Mouse (Mus musculus): Measurements from ENCODE around the gene Pik3ca.
"Not testable (repeated sequence)": the region's sequence is repeated elsewhere in the genome, so short reads cannot be mapped to it uniquely, and the experiment has no call there.

Pik3ca gene

DNA sequence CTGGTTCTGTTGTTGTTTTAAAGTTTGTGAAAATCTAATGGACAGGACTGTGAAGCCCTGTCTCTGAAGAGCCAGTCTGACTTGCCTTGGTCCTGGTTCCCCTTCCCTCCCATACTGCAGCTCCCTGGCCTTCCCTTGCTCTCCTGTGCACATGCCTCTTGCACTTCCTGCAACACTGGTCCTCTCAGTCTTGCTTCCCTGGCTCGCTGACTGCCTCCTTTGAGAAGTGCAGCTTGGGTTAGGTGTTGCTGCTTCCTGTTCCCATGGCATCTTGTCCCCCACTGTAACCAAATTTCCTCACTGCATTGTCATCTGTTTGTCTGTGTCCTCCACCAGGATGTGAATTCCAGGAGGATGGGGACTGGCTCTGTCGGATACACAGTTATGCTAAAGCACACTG is 2.5 kb downstream of the Pik3ca start:
- CTCF ChIA-PET = no interaction called here

- CTCF ChIA-PET = no interaction called here
Observed at GRCm38 (mm10) chr3:32401591-32401990, 4.1 kb downstream of the Pik3ca start.

- CTCF ChIA-PET = no interaction called here
Observed at GRCm38 (mm10) chr3:32402990-32403885, 5.8 kb downstream of the Pik3ca start.

GRCm38 (mm10) chr3:32405699-32406098 is 8.2 kb downstream of the Pik3ca start:
- CTCF ChIA-PET = interaction anchor here (0.7 kb wide), 1 partner anchor 42 kb away, joined by 5 read pairs; no protein-coding TSS in a partner anchor

- CTCF ChIA-PET = interaction anchor here (0.9 kb wide), 1 partner anchor 9 kb away, joined by 3 read pairs; no protein-coding TSS in a partner anchor
Observed at GRCm38 (mm10) chr3:32406804-32407203, 9.3 kb downstream of the Pik3ca start.

GRCm38 (mm10) chr3:32408811-32409273 is 11.4 kb downstream of the Pik3ca start:
- CTCF ChIA-PET = no interaction called here

GRCm38 (mm10) chr3:32412502-32413044 is 15.1 kb downstream of the Pik3ca start:
- CTCF ChIA-PET = no interaction called here

DNA sequence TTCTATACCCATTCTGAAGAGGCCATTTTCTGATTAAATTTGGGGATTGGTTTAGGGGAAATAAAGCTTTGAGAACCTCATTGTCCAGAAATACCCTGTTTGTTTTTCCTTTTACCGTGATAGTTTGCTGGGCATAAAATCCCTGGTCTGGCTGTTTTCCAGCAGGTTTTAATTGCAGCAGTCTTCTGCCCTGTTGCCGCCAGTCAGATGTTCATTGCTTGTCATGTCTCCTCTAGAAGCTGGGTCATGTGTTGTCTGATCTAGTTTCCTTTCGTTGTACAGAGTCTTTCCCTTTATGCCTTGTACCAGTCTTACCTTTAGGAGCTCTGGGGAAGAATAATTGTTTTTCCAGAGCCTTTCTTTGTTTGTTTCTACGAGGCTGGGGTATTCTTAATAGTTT is 16.9 kb downstream of the Pik3ca start:
- CTCF ChIA-PET = no interaction called here

GRCm38 (mm10) chr3:32415370-32416309 is 18.2 kb downstream of the Pik3ca start:
- CTCF ChIA-PET = interaction anchor here (0.6 to 0.7 kb wide), 2 partner anchors 65 to 295 kb away, joined by 3 to 4 read pairs; no protein-coding TSS in a partner anchor

DNA sequence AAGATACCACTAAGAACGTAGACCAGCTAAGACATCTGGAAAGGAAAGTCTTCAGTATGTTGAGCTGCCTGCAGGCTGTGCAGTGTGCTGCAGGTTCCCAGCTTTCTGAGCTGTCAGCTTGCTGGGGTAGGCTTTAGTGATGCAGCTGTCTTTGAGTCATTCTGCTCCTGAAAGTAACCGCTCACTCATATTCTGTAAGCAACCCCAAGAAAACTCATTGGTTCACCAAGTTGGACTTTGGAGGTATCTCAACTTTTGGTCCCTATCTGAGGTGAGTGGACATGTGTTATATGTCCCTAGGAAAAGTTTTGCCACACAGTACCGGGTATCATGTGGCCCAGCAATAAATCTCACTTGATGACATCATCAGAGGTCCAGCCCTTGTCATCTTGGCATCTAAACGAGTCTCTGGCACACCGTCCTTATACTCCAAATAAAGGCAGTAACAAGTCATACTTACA is 20.3 kb downstream of the Pik3ca start:
- CTCF ChIA-PET = no interaction called here

- CTCF ChIA-PET = no interaction called here
Observed at GRCm38 (mm10) chr3:32419866-32420265, 22.4 kb downstream of the Pik3ca start.

DNA sequence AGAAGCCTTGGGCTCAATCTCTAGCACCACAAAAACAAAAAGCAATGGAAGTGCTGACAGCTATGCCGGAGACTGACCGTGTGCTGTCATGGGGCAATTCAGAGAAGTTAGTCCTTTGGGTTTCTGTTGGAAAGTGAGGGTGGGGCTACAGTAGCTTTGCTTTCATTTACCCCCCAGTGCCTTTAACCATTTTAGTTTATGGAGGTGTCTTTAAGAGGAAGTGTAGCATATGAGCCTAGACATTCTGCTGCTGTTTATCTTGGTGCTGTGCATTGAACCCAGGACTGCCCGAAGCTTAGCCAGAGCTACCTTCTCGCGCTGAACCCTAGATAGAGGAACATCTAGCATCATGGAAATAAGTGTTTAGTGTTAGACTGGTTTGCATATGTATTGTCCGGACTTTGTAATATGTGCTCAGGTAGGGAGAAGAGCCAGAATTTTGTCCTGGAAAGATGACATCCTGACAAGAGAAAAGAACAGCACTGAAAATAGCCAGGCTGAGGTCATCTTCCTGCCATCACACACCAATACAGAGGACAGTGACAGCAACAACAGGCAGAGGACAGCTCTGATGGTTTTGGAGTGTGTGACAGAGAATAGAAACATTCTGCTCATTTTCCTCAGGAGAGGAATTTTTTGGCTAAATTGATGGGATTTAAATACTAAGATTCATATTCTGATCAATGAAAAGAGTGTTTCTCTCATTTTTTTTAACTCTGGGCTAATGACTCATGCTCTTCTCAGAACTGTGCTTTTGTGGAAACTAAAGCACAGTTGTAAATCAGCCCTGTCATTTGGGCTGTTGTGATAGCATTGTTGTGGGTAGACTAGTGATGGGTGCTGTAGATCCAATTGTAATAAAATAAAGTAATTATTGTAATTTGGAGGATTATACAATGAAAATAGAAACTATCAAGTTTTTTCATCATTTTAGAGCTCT is 23.9 kb downstream of the Pik3ca start:
- CTCF ChIA-PET = interaction anchor here (0.6 kb wide), 1 partner anchor 82 kb away, joined by 3 read pairs; no protein-coding TSS in a partner anchor

- CTCF ChIA-PET = no interaction called here
Observed at GRCm38 (mm10) chr3:32427695-32428094, 30.2 kb downstream of the Pik3ca start.

DNA sequence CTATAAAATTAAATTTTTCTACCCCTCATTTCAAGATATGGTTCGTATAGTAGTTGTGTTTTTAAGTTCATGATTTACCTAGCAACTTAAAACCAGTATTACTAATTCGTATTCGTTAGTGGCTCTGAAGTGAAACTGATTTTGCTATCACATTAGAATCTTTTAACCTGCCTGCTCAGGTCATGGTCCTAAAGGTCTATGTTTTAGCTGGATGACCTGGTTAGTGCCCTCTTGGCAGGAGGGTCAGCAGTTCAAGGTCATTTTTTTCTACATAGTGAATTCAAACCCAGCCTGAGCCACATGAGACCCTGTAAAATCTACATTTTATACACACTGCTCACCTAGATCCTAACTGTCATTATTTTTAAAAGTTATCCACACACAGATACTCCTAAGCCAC is 30.9 kb downstream of the Pik3ca start:
- CTCF ChIA-PET = no interaction called here

GRCm38 (mm10) chr3:32428921-32429320 is 31.4 kb downstream of the Pik3ca start:
- CTCF ChIA-PET = no interaction called here

DNA sequence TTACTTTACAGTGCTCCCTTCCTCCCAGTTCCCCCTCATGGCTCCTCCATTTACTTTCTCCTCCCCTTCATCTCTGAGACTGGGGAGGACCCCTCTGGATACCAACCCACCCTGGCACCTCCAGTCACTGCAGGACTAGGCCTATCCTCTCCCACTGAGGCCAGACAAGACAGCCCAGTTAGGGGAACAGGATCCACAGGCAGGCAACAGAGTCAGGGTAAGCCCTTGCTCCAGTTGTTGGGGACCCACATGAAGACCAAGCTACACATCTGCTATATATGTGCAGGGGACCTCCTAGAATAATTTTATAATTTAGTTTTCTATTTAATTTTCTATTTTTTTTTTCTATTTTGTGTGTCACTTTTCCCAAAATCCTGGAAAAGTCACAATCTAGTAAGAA is 31.9 kb downstream of the Pik3ca start:
- CTCF ChIA-PET = not testable (repeated sequence)

DNA sequence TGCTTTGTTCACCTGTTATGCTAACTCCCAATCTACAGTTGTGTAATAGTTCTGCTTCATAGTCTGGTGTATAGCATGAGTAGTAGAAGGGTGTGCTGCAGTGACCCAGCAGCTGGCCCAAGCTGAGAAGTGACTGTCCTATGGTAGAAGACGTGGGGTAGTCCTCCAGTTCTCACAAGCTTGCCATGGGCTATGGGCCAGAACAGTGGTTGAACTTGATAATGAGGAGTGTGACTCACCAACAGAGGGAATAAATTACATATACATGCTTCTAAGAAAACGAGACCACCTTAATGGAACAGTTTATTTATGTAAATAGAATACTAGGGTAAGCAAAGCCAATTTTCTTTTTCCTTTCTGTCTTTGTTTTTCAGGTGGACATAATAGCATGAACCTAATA is 32.9 kb downstream of the Pik3ca start:
- CTCF ChIA-PET = no interaction called here

GRCm38 (mm10) chr3:32434016-32434415 is 36.5 kb downstream of the Pik3ca start:
- CTCF ChIA-PET = no interaction called here

- CTCF ChIA-PET = no interaction called here
Observed at GRCm38 (mm10) chr3:32436101-32436500, 38.6 kb downstream of the Pik3ca start.

GRCm38 (mm10) chr3:32437297-32437696 is 39.8 kb downstream of the Pik3ca start:
- CTCF ChIA-PET = no interaction called here

- CTCF ChIA-PET = no interaction called here
Observed at GRCm38 (mm10) chr3:32437820-32438219, 40.3 kb downstream of the Pik3ca start.
